Mouse (Mus musculus) CD8-positive naive resting alpha-beta T cell, adult 2 months (primary cell): ENCODE measurements at regions not wholly inside any gene's neighbourhood (a gene's known extent, or its start where the extent isn't known, plus 50 kb on each side); places are given as distances from the start of the nearest gene placed in this dataset.
"Not testable (repeated sequence)": the region's sequence is repeated elsewhere in the genome, so short reads cannot be mapped to it uniquely, and the experiment has no call there.

ENCODE experiments used
- DNase-seq, 2 experiments: peaks; one replicate each; pipeline ENCODE4 v3.0.0; 2022; ENCODE audit warnings: low read depth in 2 of 2, low spot score in 2 of 2

GRCm38 (mm10) chr5:74829003-74829402 is 126.3 kb upstream of the Lnx1 start:
- DNase-seq, result no peak

- no peak for DNase-seq
Measured at GRCm38 (mm10) chr5:74827944-74828343, 125.2 kb upstream of the Lnx1 start.

- DNase-seq, result no peak
Measured at GRCm38 (mm10) chr5:74825517-74826254, 123.0 kb upstream of the Lnx1 start.

- no peak for DNase-seq
Measured at GRCm38 (mm10) chr5:74823719-74824118, 121.0 kb upstream of the Lnx1 start.

- DNase-seq, result no peak
Measured at GRCm38 (mm10) chr5:74821969-74822368, 119.3 kb upstream of the Lnx1 start.

- DNase-seq, result no peak
Measured at GRCm38 (mm10) chr5:74816523-74816922, 113.8 kb upstream of the Lnx1 start.

- no peak for DNase-seq
Measured at GRCm38 (mm10) chr5:74813396-74813795, 110.7 kb upstream of the Lnx1 start.

- no peak for DNase-seq
Measured at GRCm38 (mm10) chr5:74811046-74811445, 108.3 kb upstream of the Lnx1 start.

- no peak for DNase-seq
Measured at GRCm38 (mm10) chr5:74807581-74808221, 105.0 kb upstream of the Lnx1 start.

GRCm38 (mm10) chr5:74801946-74802345 is 99.2 kb upstream of the Lnx1 start:
- DNase-seq, result no peak

- no peak for DNase-seq
Measured at GRCm38 (mm10) chr5:74800351-74800750, 97.6 kb upstream of the Lnx1 start.

- DNase-seq, result no peak
Measured at GRCm38 (mm10) chr5:74796421-74797067, 93.8 kb upstream of the Lnx1 start.

- no peak for DNase-seq
Measured at GRCm38 (mm10) chr5:74794726-74795125, 92.0 kb upstream of the Lnx1 start.

- no peak for DNase-seq
Measured at GRCm38 (mm10) chr5:74793431-74793830, 90.7 kb upstream of the Lnx1 start.

GRCm38 (mm10) chr5:74792936-74793335 is 90.2 kb upstream of the Lnx1 start:
- no peak for DNase-seq

- no peak for DNase-seq
Measured at GRCm38 (mm10) chr5:74792301-74792700, 89.6 kb upstream of the Lnx1 start.

- not testable (repeated sequence) for DNase-seq
Measured at GRCm38 (mm10) chr5:74790501-74790900, 87.8 kb upstream of the Lnx1 start.

- DNase-seq, result no peak
Measured at GRCm38 (mm10) chr5:74783906-74784305, 81.2 kb upstream of the Lnx1 start.

GRCm38 (mm10) chr5:74778076-74778465 is 75.4 kb upstream of the Lnx1 start:
- no peak for DNase-seq

GRCm38 (mm10) chr5:74777381-74778075 is 74.8 kb upstream of the Lnx1 start:
- DNase-seq, result no peak

- DNase-seq, result no peak
Measured at GRCm38 (mm10) chr5:74776081-74776480, 73.4 kb upstream of the Lnx1 start.

- no peak for DNase-seq
Measured at GRCm38 (mm10) chr5:74775596-74775995, 72.9 kb upstream of the Lnx1 start.
